Mouse (Mus musculus) frontal cortex, postnatal 25 days (tissue): ENCODE results near the gene Gm13285.
A peak's percentile ranks its signal among the peaks of the same experiment; 100 is the strongest.
"Not testable (repeated sequence)": the region's sequence is repeated elsewhere in the genome, so short reads cannot be mapped to it uniquely, and the experiment has no call there.

ENCODE experiments used
- DNase-seq, 2 experiments: peaks; one replicate each; pipeline ENCODE4 v3.0.0; 2022; ENCODE audit warnings: low spot score in 2 of 2

The Gm13285 gene

GRCm38 (mm10) chr4:88799365-88799764 lies at the start of gene Gm13285:
Gene Gm13285 (plus strand): TSS chr4:88799665.
- DNase-seq = not testable (repeated sequence)

GRCm38 (mm10) chr4:88749926-88750325 lies 49.5 kb upstream of the Gm13285 start:
- no peak for DNase-seq

DNA sequence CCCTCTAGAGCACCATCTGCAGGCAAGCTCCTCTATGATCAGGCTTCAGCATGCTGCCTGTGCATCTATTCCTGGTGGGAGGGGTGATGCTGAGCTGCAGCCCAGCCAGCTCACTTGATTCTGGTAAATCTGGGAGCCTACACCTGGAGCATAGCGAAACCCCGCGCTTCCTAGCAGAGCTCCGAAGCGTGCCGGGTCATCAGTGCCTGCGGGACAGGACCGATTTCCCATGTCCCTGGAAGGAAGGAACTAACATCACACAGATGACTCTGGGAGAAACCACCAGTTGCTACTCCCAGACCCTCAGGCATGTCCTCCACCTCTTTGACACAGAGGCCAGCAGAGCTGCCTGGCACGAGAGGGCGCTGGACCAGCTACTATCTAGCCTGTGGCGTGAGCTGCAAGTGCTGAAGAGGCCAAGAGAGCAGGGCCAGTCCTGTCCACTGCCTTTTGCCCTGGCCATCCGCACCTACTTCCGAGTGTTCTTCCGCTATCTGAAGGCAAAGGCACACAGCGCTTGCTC lies 44.6 kb upstream of the Gm13285 start, which contains the start of gene Gm13271:
TSS of gene Gm13271 (plus strand) at position 51 of the 523 bp plus-strand sequence.
- DNase-seq = peak; percentile 70 to 80

- not testable (repeated sequence) for DNase-seq
Measured at GRCm38 (mm10) chr4:88756581-88757513, 42.6 kb upstream of the Gm13285 start.

GRCm38 (mm10) chr4:88757628-88758031 lies 41.8 kb upstream of the Gm13285 start:
- DNase-seq = peak; percentile 97 to 98

- DNase-seq = not testable (repeated sequence)
Measured at GRCm38 (mm10) chr4:88758751-88759150, 40.7 kb upstream of the Gm13285 start.

GRCm38 (mm10) chr4:88759610-88760268 lies 39.7 kb upstream of the Gm13285 start, which contains the start of gene Gm13283:
Gene Gm13283 (plus strand): TSS chr4:88760119.
- DNase-seq = peak; percentile 32 to 49

DNA sequence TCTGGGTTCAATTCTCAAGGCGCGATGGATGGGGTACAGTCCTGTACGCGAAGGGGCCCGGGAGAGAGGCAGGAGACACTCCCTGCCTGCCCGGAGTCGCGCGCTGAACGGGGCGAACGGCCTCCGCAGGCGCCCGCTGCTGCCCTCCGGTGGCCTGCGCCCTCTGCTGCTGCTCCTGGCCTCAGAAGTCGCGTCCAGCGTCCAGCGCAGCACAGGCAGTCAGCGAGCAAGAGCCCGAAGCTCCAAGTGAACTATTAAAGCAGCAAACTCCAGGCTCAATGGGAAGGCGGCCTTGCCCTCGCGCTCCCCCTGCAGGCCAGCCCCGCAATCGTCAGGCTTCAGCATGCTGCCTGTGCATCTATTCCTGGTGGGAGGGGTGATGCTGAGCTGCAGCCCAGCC lies 39.0 kb upstream of the Gm13285 start:
- peak in 1 of 2 experiments; percentile 24 for DNase-seq

DNA sequence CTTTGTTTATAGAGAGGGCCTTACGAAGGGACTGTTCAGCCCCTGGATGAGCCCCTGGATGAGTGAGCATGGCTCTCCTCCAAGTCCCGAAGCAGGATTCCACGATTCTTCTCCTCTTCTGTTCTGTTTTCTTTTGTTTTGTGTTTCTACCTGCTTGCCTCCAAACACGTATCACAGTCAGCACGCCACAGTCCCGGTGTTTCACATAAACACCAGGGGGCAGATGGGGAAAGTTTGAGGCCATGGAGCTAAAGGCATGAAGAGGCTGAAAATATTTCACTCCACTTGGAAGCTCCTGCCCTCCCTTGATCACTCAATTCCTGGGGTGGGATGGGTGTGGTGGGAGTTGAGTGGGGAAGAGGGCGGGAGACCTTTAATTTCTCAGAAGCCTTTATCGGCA lies 37.7 kb upstream of the Gm13285 start:
- peak; percentile 74 to 75 for DNase-seq

GRCm38 (mm10) chr4:88762341-88762740 lies 37.1 kb upstream of the Gm13285 start:
- not testable (repeated sequence) for DNase-seq

DNA sequence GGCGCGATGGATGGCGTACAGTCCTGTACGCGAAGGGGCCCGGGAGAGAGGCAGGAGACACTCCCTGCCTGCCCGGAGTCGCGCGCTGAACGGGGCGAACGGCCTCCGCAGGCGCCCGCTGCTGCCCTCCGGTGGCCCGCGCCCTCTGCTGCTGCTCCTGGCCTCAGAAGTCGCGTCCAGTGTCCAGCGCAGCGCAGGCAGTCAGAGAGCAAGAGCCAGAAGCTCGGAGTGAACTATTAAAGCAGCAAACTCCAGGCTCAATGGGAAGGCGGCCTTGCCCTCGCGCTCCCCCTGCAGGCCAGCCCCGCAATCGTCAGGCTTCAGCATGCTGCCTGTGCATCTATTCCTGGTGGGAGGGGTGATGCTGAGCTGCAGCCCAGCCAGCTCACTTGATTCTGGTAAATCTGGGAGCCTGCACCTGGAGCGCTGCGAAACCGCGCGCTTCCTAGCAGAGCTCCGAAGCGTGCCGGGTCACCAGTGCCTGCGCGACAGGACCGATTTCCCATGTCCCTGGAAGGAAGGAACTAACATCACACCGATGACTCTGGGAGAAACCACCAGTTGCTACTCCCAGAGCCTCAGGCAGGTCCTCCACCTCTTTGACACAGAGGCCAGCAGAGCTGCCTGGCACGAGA lies 36.0 kb upstream of the Gm13285 start:
- DNase-seq = not testable (repeated sequence)

GRCm38 (mm10) chr4:88773534-88773933 lies 25.9 kb upstream of the Gm13285 start, which contains the start of gene Gm13290:
Gene Gm13290 (plus strand): TSS chr4:88773834.
- DNase-seq = not testable (repeated sequence)

- not testable (repeated sequence) for DNase-seq
Measured at GRCm38 (mm10) chr4:88776622-88777021, 22.8 kb upstream of the Gm13285 start, which contains the start of gene Gm13289. Gene Gm13289 (plus strand): TSS chr4:88776922.

DNA sequence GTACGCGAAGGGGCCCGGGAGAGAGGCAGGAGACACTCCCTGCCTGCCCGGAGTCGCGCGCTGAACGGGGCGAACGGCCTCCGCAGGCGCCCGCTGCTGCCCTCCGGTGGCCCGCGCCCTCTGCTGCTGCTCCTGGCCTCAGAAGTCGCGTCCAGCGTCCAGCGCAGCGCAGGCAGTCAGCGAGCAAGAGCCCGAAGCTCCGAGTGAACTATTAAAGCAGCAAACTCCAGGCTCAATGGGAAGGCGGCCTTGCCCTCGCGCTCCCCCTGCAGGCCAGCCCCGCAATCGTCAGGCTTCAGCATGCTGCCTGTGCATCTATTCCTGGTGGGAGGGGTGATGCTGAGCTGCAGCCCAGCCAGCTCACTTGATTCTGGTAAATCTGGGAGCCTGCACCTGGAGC lies 19.9 kb upstream of the Gm13285 start, which contains the start of gene Gm13272:
TSS of gene Gm13272 (plus strand) at position 301 of the 400 bp plus-strand sequence.
- not testable (repeated sequence) for DNase-seq

DNA sequence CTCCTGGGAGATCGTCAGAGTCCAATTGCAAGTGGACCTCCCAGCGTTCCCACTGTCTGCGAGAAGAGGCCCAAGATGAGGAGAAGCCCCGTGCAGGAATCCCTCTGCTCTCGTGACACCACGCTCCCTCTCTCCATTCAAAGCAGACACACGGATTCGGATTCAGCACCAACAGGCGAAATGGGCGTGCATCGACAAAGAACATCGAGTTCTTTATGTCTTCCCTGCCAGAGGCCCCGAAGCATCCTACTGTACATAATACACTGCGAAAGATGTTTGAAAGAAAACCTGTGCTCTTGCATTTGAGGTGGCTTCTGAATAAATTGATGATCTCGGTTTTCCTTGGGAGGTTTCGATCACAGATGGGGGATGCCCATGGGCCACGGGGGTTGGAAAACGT lies 19.1 kb upstream of the Gm13285 start:
- DNase-seq = not testable (repeated sequence)

DNA sequence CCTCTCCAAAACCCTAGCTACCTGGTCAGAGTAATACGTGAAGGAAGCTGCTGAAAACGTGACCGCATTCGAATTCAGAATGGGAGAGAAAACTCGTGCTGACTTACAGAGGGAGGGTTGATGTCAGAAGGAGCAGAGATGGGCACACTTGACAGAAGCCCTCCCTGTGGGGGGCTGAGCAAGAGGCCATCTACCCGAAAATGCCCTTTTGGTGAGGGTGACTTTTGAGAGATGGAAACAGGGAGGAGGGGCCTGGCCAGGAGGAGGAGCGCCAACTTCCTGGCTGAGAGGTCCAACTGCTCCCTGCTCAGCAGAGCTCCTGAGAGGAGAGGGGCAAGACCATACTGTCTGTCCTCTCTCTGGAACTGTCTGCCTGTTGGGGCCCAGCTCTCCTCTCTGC lies 17.6 kb upstream of the Gm13285 start, which contains the start of gene Ifnz:
TSS of gene Ifnz (plus strand) at position 301 of the 400 bp plus-strand sequence.
- DNase-seq = not testable (repeated sequence)

- DNase-seq = not testable (repeated sequence)
Measured at GRCm38 (mm10) chr4:88782335-88782734, 17.1 kb upstream of the Gm13285 start.

DNA sequence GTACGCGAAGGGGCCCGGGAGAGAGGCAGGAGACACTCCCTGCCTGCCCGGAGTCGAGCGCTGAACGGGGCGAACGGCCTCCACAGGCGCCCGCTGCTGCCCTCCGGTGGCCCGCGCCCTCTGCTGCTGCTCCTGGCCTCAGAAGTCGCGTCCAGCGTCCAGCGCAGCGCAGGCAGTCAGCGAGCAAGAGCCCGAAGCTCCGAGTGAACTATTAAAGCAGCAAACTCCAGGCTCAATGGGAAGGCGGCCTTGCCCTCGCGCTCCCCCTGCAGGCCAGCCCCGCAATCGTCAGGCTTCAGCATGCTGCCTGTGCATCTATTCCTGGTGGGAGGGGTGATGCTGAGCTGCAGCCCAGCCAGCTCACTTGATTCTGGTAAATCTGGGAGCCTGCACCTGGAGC lies 14.1 kb upstream of the Gm13285 start, which contains the start of gene Gm13276:
TSS of gene Gm13276 (plus strand) at position 301 of the 400 bp plus-strand sequence.
- DNase-seq = not testable (repeated sequence)

DNA sequence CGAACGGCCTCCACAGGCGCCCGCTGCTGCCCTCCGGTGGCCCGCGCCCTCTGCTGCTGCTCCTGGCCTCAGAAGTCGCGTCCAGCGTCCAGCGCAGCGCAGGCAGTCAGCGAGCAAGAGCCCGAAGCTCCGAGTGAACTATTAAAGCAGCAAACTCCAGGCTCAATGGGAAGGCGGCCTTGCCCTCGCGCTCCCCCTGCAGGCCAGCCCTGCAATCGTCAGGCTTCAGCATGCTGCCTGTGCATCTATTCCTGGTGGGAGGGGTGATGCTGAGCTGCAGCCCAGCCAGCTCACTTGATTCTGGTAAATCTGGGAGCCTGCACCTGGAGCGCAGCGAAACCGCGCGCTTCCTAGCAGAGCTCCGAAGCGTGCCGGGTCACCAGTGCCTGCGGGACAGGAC lies 11.1 kb upstream of the Gm13285 start, which contains the start of gene Gm13277:
TSS of gene Gm13277 (plus strand) at position 231 of the 400 bp plus-strand sequence.
- peak; percentile 31 to 52 for DNase-seq

DNA sequence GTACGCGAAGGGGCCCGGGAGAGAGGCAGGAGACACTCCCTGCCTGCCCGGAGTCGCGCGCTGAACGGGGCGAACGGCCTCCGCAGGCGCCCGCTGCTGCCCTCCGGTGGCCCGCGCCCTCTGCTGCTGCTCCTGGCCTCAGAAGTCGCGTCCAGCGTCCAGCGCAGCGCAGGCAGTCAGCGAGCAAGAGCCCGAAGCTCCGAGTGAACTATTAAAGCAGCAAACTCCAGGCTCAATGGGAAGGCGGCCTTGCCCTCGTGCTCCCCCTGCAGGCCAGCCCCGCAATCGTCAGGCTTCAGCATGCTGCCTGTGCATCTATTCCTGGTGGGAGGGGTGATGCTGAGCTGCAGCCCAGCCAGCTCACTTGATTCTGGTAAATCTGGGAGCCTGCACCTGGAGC lies 8.2 kb upstream of the Gm13285 start, which contains the start of gene Gm13278:
TSS of gene Gm13278 (plus strand) at position 301 of the 400 bp plus-strand sequence.
- not testable (repeated sequence) for DNase-seq
